Mouse (Mus musculus): ENCODE results near the gene Olfr1413. TPM values are rescaled to one million over a fixed set of nuclear protein-coding genes. Genes with fewer than 3 reads are reported as not detected.

Olfr1413 gene
- polyA plus RNA-seq, 1 experiment from 2014 or later = not detected

DNA sequence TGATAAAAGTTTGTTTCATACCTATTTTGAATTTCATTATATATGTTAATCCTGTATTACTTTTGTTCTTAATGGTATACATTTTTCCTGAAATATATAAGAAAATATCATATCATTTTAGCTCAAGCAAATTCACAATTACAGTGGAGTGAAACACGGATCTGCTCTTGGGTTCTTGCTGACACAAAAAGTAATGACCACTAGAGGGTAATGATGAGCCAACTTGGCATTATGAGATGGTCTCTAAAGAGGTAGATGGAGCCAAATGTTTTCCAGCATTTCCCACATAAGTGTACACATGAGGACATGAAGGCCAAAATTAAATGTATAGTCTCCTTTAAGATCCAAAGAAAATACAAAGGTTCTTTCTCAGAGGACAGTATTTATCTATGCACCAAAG is 43.4 kb downstream of the Olfr1413 start:
- no peak overlapping the region for H3K27ac ChIP-seq
- H3K4me1 ChIP-seq = no peaks in the 10 kb centered on the region
- H3K9ac ChIP-seq = no peak overlapping the region
- H3K9me3 ChIP-seq (replicated peaks) = no peaks in the 10 kb centered on the region
- H3K36me3 ChIP-seq (ENCODE audit: poor library complexity, severe bottlenecking) = no peaks in the 10 kb centered on the region
- WGBS = 23% methylated on average over 1 of the region's 1 CpGs
- ATAC-seq = no peak
- H3K27me3 ChIP-seq = peaks cover 6% of the 10 kb centered on the region; the same call in 1 of the 2 replicates
- no peak overlapping the region for H3K4me3 ChIP-seq
- no peak overlapping the region for H3K4me2 ChIP-seq

GRCm38 (mm10) chr1:92616046-92616445 is 44.9 kb downstream of the Olfr1413 start:
- 89% methylated on average over 1 of the region's 1 CpGs for WGBS
- H3K9me3 ChIP-seq (replicated peaks) = no peaks in the 10 kb centered on the region
- H3K27me3 ChIP-seq = peaks cover 6% of the 10 kb centered on the region; the same call in 1 of the 2 replicates
- no peak overlapping the region for H3K27ac ChIP-seq
- H3K4me2 ChIP-seq = no peak overlapping the region
- H3K9ac ChIP-seq = no peak overlapping the region
- ATAC-seq = no peak
- no peaks in the 10 kb centered on the region for H3K36me3 ChIP-seq (ENCODE audit: poor library complexity, severe bottlenecking)
- H3K4me3 ChIP-seq = no peak overlapping the region
- H3K4me1 ChIP-seq = no peaks in the 10 kb centered on the region

DNA sequence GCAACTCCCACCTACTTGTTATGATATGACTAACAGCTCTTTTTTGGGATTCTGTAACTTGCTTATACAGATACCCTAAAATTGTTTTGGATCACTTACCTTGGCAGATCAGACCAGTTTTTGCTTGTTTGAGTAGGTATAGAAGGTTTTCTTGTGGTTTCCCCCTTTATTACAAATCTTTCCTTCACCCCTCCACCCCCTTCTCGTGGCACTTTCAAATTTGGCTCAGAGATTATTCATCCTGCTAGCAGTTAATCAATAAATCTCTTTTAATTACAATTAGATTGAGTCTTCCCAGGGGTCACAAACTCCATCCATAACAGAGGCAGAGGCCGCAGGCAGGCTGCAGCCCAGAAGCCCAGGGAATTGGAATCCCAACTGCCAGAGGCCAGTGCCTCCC is 46.4 kb downstream of the Olfr1413 start, which contains the start of gene Olfr12:
Gene Olfr12 (plus strand): TSS at position 301 of the 400 bp plus-strand sequence.
- Histone ChIP-seq H3K4me1 (no peaks in the 10 kb centered on the region), H3K36me3 (ENCODE audit: poor library complexity, severe bottlenecking) (no peaks in the 10 kb centered on the region), H3K4me3 (no peak within 1 kb of the TSS), H3K4me2 (no peak within 1 kb of the TSS), H3K27me3 (0 out of 2 replicates have a peak, but pooled peaks cover under 1% of the 10 kb centered on the region), H3K9me3 (replicated peaks) (no peaks in the 10 kb centered on the region), H3K27ac (no peak within 1 kb of the TSS), H3K9ac (no peak within 1 kb of the TSS)
- ATAC-seq = no peak
- 77% methylated on average over 2 of the region's 2 CpGs for WGBS

GRCm38 (mm10) chr1:92618360-92618759 is 47.2 kb downstream of the Olfr1413 start:
- H3K27ac ChIP-seq = no peak overlapping the region
- 75% methylated on average over 4 of the region's 4 CpGs for WGBS
- H3K4me3 ChIP-seq = no peak overlapping the region
- no peak overlapping the region for H3K4me2 ChIP-seq
- H3K9ac ChIP-seq = no peak overlapping the region
- H3K27me3 ChIP-seq = no peaks in the 10 kb centered on the region
- H3K4me1 ChIP-seq = no peaks in the 10 kb centered on the region
- no peak for ATAC-seq
- no peaks in the 10 kb centered on the region for H3K36me3 ChIP-seq (ENCODE audit: poor library complexity, severe bottlenecking)
- H3K9me3 ChIP-seq (replicated peaks) = no peaks in the 10 kb centered on the region

Other genes with a start within 250 kb of the Olfr1413 start
- 262 and 301 TPM in 2 replicates for gene Ndufa10, start 97.5 kb upstream of the Olfr1413 start, polyA plus RNA-seq (2015; fragmentation: Nextera tagmentation; extraction: Ambion mirVana)
- not detected in 2 replicates for gene Olfr1416, start 86.2 kb upstream of the Olfr1413 start, polyA plus RNA-seq (2015; fragmentation: Nextera tagmentation; extraction: Ambion mirVana)
- gene Olfr1415, start 75.2 kb upstream of the Olfr1413 start, polyA plus RNA-seq (2015; fragmentation: Nextera tagmentation; extraction: Ambion mirVana) = not detected in 2 replicates
- not detected in 2 replicates for gene Olfr1414, start 52.7 kb upstream of the Olfr1413 start, polyA plus RNA-seq (2015; fragmentation: Nextera tagmentation; extraction: Ambion mirVana)
- gene Olfr1412, start 14.5 kb downstream of the Olfr1413 start, polyA plus RNA-seq (2015; fragmentation: Nextera tagmentation; extraction: Ambion mirVana) = not detected in 2 replicates
- gene Olfr1411, start 23.1 kb downstream of the Olfr1413 start, polyA plus RNA-seq (2015; fragmentation: Nextera tagmentation; extraction: Ambion mirVana) = not detected in 2 replicates
- not detected in 2 replicates for gene Olfr1410, start 34.5 kb downstream of the Olfr1413 start, polyA plus RNA-seq (2015; fragmentation: Nextera tagmentation; extraction: Ambion mirVana)
- not detected in 2 replicates for gene Olfr12, start 46.5 kb downstream of the Olfr1413 start, polyA plus RNA-seq (2015; fragmentation: Nextera tagmentation; extraction: Ambion mirVana)
- 542 and 587 TPM in 2 replicates for gene Cops9, start 70.7 kb downstream of the Olfr1413 start, polyA plus RNA-seq (2015; fragmentation: Nextera tagmentation; extraction: Ambion mirVana)
- gene Otos, start 77.5 kb downstream of the Olfr1413 start, polyA plus RNA-seq (2015; fragmentation: Nextera tagmentation; extraction: Ambion mirVana) = 0.10 and 0.11 TPM in 2 replicates